Mouse (Mus musculus): ENCODE results near the gene Bgn. TPM values are rescaled to one million over a fixed set of nuclear protein-coding genes. Genes with fewer than 3 reads are reported as not detected.

The Bgn gene
- polyA plus RNA-seq (2012; rRNA removed; ENCODE audit: low replicate concordance) = 345 and 430 TPM in 2 replicates

DNA sequence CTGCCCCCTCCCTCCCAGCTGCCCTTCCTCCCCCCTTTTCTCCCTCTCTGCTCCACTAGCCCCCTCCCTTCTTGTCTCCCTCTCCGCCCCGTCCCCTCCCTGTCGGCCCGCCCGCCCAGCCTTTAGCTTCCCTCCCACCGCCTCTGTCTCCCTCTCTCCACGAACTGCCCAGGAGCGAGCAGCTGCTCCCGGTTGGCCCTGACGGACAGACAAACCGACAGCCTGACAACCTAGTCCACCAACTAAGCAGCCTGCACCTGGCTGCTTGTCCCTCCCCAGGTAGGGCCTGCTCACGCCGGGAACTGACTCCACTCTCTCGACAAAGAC lies at the start of gene Bgn:
Gene Bgn (plus strand): TSS at position 119 of the 327 bp plus-strand sequence.

DNA sequence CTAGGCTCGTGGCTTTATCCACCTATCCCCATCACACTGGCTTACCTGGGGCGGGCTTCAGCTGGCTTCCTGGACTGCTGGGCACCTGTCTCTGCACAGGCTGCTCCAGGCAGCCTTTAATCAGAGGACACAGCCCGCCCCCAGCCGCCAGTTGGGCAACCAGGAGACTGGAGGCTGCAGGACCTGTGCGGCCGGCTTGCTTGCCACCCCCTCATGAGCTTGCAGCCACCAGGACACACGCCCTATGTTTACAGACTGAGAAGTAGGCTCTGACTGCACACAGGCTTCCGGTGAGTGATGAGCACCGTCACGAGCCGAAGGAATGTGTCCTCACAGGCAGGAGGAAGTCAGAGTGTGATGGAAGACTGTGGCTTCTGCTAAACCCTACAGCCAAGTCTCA lies 48.1 kb upstream of the Bgn start, which contains the start of gene Trex2:
Gene Trex2 (minus strand): TSS at position 93 of the 400 bp plus-strand sequence.

DNA sequence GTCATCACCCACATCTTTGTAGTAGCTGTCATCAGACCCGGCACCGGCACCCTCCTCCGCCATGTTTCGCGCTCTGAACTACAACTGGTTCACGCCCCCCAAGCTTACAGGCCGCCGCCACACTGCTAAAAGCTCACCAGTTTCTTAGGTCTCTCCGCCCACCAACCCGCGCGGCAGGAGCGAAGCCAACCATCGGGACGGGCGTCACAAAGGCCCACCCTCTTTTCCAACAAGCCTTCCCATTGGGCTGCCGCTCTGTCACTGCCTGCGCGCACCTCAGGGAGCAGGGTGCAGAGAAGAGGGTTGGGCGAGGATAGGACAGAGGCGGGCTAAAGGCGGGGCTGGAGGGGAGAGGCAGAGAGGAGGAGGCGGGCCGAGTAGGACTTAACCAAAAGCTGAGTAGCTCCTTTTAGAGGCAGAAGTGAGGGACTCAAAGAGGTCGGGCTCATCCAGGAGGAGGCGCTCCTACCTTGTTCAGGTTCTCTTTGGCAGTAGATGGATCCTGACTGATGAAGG lies 24.5 kb upstream of the Bgn start, which contains the start of gene Haus7:
Gene Haus7 (minus strand): TSS at position 168 of the 516 bp plus-strand sequence.

Other genes starting within 250 kb of the Bgn start
- gene Xlr4c, start 240.5 kb upstream of the Bgn start, polyA plus RNA-seq (2012; rRNA removed; ENCODE audit: low replicate concordance) = 0.40 TPM in 1 of 2 replicates, not detected in the other
- 0.13 and 0.29 TPM in 2 replicates for gene Xlr3c, start 218.2 kb upstream of the Bgn start, polyA plus RNA-seq (2012; rRNA removed; ENCODE audit: low replicate concordance)
- not detected in 2 replicates for gene Xlr5a, start 190.6 kb upstream of the Bgn start, polyA plus RNA-seq (2012; rRNA removed; ENCODE audit: low replicate concordance)
- not detected in 2 replicates for gene Xlr5c, start 190.6 kb upstream of the Bgn start, polyA plus RNA-seq (2012; rRNA removed; ENCODE audit: low replicate concordance)
- gene Gm45015, start 146.8 kb upstream of the Bgn start, polyA plus RNA-seq (2012; rRNA removed; ENCODE audit: low replicate concordance) = not detected in 2 replicates
- 11.0 and 24.4 TPM in 2 replicates for gene Zfp275, start 141.0 kb upstream of the Bgn start, polyA plus RNA-seq (2012; rRNA removed; ENCODE audit: low replicate concordance)
- 0.27 and 0.37 TPM in 2 replicates for gene Gm18336, start 84.9 kb upstream of the Bgn start, polyA plus RNA-seq (2012; rRNA removed; ENCODE audit: low replicate concordance)
- gene Zfp92, start 72.5 kb upstream of the Bgn start, polyA plus RNA-seq (2012; rRNA removed; ENCODE audit: low replicate concordance) = 0.03 and 0.05 TPM in 2 replicates
- gene Trex2, start 48.3 kb upstream of the Bgn start, polyA plus RNA-seq (2012; rRNA removed; ENCODE audit: low replicate concordance) = 0.36 TPM in 1 of 2 replicates, not detected in the other
- 23.5 and 24.7 TPM in 2 replicates for gene Haus7, start 24.6 kb upstream of the Bgn start, polyA plus RNA-seq (2012; rRNA removed; ENCODE audit: low replicate concordance)
- 0.04 and 0.08 TPM in 2 replicates for gene Atp2b3, start 19.5 kb downstream of the Bgn start, polyA plus RNA-seq (2012; rRNA removed; ENCODE audit: low replicate concordance)
- gene Dusp9, start 155.8 kb downstream of the Bgn start, polyA plus RNA-seq (2012; rRNA removed; ENCODE audit: low replicate concordance) = 0.86 and 1.6 TPM in 2 replicates
- 4.0 and 51.5 TPM in 2 replicates for gene Pnck, start 176.5 kb downstream of the Bgn start, polyA plus RNA-seq (2012; rRNA removed; ENCODE audit: low replicate concordance)
- 25.6 and 69.6 TPM in 2 replicates for gene Slc6a8, start 189.5 kb downstream of the Bgn start, polyA plus RNA-seq (2012; rRNA removed; ENCODE audit: low replicate concordance)
- 117 and 255 TPM in 2 replicates for gene Bcap31, start 232.6 kb downstream of the Bgn start, polyA plus RNA-seq (2012; rRNA removed; ENCODE audit: low replicate concordance)
- 37.1 and 41.0 TPM in 2 replicates for gene Abcd1, start 233.0 kb downstream of the Bgn start, polyA plus RNA-seq (2012; rRNA removed; ENCODE audit: low replicate concordance)